Mouse (Mus musculus) R1 (cell line): Measurements from ENCODE around the gene Rps16.
"Not testable (repeated sequence)": the region's sequence is repeated elsewhere in the genome, so short reads cannot be mapped to it uniquely, and the experiment has no call there.

Experiments
- DNase-seq: peaks from one replicate; pipeline ENCODE4 v3.0.0-alpha.2; 2018; ENCODE audit warnings: low read depth, low spot score

Gene Rps16

GRCm38 (mm10) chr7:28373891-28374495 lies 23.5 kb downstream of the Rps16 start:
- DNase-seq: no peak

GRCm38 (mm10) chr7:28374647-28375046 lies 24.2 kb downstream of the Rps16 start:
- DNase-seq: no peak

GRCm38 (mm10) chr7:28375176-28375921 lies 24.9 kb downstream of the Rps16 start:
- peak; percentile 96 for DNase-seq

- peak; percentile 86 for DNase-seq
Measured at GRCm38 (mm10) chr7:28376011-28376771, 25.7 kb downstream of the Rps16 start.

- no peak for DNase-seq
Measured at GRCm38 (mm10) chr7:28377190-28378065, 27.0 kb downstream of the Rps16 start.

GRCm38 (mm10) chr7:28378066-28378690 lies 27.7 kb downstream of the Rps16 start:
- no peak for DNase-seq

GRCm38 (mm10) chr7:28378769-28379651 lies 28.6 kb downstream of the Rps16 start:
- peak; percentile 97 for DNase-seq

- DNase-seq: no peak
Measured at GRCm38 (mm10) chr7:28380237-28381016, 30.0 kb downstream of the Rps16 start, which contains the start of gene Zfp36. Gene Zfp36, minus strand, starts transcription at chr7:28380253.

- peak; percentile 84 for DNase-seq
Measured at GRCm38 (mm10) chr7:28381017-28381790, 30.8 kb downstream of the Rps16 start.

- DNase-seq: peak; percentile 92
Measured at GRCm38 (mm10) chr7:28381938-28382337, 31.5 kb downstream of the Rps16 start.

GRCm38 (mm10) chr7:28382347-28382951 lies 32.0 kb downstream of the Rps16 start:
- no peak for DNase-seq

GRCm38 (mm10) chr7:28382981-28383396 lies 32.5 kb downstream of the Rps16 start:
- no peak for DNase-seq

GRCm38 (mm10) chr7:28383606-28384005 lies 33.2 kb downstream of the Rps16 start:
- no peak for DNase-seq

GRCm38 (mm10) chr7:28384162-28384561 lies 33.7 kb downstream of the Rps16 start:
- DNase-seq: no peak

- DNase-seq: no peak
Measured at GRCm38 (mm10) chr7:28385196-28385595, 34.7 kb downstream of the Rps16 start.

GRCm38 (mm10) chr7:28386007-28386406 lies 35.6 kb downstream of the Rps16 start:
- no peak for DNase-seq

- peak; percentile 90 for DNase-seq
Measured at GRCm38 (mm10) chr7:28386462-28386861, 36.0 kb downstream of the Rps16 start.

GRCm38 (mm10) chr7:28386877-28387276 lies 36.4 kb downstream of the Rps16 start:
- DNase-seq: not testable (repeated sequence)
